Mouse (Mus musculus): ENCODE measurements around the gene Vasp.

Vasp gene

DNA sequence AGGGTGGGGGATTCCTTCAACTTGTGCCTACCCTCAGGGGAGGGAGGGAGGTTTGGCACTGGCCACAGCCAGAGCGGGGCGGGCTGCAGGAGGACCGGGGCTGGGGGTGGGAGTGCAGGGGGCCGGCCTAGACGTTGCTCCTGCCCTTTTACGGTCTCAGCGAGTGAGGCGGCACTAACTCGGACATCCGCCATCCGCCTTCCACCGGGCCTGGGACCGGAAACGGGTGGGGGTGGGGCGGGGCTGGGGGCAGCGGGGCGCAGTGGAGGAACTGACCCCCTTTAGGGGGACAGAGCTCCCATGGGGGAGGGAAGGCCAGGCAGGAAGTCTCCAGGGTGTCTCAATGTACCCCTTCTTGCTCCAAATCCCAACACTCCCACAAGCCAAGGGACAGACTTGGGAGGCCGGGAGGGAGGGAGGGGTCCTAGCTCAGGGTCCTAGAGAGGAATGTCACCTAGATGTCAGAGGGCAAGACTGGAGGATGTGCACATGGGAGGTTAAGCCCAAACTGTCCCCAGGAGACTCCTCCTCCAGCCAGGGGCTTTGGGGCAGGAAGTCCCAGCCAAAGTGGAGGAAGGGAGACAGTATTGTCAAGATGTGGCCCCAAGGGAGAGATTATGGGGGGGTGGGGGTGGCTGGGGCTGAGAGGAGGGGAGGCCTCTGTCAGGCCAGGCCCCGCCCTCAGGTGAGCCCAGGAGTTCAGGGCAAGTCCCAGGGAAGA lies 1.7 kb downstream of the Vasp start:
- DNase-seq, result peak; percentile 81

DNA sequence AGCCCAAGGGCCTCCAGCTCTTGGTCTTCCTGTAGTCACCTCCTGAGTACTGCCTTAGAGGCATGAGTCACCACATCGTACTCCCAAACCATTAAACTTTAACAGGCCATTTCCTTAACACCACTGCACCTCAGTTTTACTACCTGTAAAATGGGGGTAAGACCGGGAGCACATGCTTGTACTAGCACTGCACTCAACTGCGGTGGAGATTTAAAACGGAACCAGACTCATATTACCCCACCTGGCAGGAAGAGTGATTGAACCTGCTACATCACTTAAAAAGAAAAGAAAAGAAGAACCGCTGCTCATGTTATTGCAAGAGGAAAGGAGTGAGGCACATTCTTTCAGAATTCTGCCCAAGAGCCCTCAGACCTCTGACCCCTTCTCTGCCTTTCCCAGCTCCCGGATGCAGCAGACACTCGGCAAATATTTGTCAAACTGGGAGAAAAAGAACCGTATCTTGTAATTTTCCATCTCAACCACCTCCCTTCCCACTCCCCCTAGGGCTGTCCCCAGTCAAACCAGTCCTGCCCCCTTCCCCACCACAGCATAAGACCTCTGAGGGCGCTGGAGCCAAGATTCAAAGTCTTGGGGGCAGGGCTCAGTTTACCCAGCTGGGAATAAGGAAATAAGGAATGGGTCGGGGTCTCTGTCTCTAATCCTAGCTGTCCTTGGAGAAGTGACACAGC lies 2.5 kb downstream of the Vasp start:
- peak; percentile 31 for DNase-seq

DNA sequence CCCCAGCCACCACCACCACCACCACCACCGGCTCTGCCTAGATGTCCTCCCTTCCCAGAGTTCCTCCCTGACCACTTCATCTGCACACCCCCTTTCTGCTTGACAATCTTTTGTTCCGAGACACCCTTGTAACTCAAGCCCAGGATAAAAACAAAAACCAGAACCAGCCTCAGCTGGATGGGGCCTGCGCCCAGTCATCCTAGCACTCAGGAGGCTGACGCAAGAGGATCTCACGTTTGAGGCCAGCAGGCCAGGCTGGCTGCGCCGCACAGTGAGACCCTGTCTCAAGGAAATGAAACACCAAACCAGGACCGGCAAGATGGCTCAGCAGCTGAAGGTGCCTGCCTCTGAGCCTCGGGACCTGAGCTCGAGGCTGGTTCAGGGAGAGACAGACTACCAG lies 4.6 kb downstream of the Vasp start:
- no peak for DNase-seq

DNA sequence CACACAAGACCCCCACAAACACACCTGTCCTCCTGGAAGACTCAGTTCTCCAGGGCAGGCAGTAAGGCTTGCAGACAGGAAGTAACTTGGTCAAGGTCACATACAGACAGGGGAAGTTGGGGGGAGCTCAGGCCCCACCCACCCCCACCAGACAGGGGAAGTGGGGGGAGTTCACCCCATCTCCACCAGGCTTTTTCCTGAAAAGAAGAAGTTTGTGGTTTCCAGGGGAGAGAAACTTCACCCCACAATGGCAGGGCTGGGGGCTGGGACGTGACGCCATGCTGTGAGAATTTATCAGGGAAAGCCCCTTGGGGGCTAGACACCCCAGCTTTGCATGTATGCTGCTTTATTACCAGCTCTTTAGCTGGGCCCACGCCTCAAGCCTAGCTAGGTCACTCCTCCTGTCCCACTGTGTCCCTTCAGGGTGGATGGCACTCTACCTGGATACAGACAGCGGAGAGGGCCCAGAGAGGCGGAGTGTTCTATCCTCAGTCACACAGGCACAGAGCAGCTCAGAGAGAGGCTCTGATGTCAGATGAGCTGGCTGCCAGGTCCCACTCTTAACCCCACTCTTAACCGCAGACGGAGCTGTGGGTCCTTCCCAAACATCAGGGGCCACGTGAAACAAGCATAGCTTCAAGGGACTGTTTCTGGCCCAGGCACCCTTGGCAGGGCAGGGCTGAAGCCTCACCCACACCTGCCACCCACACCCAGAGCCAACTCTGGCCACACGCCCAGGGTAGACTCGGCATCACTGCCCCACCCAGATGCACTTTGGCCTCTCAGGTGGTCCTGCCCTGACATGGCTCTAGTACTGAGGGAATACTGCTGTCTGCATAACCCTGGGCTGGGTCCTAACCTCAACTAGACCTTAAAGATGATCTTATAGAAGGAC lies 5.4 kb downstream of the Vasp start:
- DNase-seq, result no peak

DNA sequence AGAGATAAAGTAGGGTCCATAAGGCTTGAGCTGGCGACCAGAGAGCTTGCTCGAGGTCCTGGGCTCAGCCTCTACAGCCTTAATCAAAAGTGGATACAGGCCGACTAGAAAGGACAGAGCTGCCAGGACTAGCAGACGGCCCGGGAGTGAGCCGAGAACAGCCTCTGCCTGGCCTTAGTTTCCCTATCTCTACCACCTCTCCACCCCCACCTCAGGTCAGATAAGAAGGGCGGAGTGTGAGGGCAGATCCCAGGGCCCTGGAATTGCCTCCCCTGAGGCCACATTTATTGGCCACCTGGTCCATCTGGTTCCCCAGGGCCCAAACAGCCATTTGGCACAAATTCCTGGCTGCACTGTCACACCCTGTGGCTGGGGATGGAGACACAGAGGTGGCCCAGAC lies 6.5 kb downstream of the Vasp start:
- DNase-seq, result no peak

GRCm38 (mm10) chr7:19258336-19258735 lies 13.3 kb downstream of the Vasp start:
- DNase-seq, result no peak

DNA sequence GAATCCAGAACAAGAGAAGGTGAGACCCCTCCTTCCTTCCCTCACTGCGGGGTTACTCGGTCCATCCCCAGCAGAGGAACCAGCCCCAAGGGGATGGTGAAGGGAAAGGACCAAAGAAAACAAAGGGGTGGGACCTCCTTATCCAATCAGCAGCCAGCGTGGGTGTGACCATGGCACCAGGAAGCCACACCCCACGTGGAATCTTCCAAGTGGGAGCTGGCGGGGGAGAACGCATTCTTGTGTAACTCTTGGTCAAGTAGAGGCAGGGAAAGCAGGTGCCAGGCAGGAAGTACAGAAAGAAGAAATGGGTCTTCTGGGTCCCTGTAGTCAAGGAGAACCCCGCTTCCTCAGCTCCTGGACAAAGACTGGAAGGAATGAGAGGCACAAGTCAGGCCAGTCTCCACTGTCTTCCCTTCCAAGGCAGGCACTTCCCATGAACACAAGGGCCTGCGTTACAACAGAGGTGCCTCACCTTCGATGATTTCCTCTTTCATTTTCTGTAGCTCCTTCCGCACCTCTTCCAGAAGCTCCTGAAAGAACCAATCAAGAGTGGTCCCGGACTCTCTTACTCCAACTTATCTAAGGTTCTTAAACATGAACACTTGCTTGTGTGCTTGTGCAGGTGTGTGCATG lies 14.1 kb downstream of the Vasp start:
- DNase-seq, result peak; percentile 83

DNA sequence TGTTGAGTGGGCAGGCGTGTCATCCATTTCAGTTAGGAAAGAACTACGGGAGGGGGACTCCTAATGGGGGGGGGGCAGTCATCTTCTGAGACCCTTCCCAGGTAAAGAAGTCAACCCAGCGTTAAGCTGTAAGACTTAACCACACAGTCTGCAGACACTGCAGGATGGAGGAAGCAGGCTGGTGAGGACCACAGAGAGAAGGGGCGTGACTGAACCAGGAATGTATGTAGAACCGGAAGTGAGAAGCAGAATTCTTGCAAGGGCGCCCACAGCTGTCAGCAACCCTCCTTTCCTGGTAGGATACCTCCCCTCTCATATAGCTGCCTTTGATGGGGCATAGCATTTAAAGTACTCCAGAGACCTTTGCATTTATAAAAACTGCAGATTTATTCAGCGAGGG lies 15.1 kb downstream of the Vasp start:
- DNase-seq, result no peak

- no peak for DNase-seq
These were observed 16.2 kb downstream of the Vasp start for GRCm38 (mm10) chr7:19255395-19255794.

DNA sequence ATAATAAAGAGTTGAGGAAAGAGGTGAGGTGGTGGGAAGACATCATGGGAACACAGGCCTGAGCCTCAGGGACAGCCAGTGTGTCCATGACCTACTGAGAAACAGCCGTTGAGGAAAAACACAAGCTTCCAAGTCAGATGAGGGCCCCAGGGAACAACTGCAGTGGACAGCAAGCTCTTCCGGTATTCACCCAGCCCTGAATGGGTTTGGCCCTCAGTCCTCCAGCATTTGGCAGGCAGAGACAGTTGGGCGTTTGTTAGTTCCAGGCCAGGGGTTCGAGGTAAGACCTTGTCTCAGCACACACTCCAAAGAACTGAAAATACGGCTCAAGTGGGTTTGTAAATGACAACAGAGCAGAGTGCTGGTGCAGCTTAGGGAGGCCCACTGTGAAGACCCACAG lies 18.2 kb downstream of the Vasp start:
- DNase-seq, result no peak

DNA sequence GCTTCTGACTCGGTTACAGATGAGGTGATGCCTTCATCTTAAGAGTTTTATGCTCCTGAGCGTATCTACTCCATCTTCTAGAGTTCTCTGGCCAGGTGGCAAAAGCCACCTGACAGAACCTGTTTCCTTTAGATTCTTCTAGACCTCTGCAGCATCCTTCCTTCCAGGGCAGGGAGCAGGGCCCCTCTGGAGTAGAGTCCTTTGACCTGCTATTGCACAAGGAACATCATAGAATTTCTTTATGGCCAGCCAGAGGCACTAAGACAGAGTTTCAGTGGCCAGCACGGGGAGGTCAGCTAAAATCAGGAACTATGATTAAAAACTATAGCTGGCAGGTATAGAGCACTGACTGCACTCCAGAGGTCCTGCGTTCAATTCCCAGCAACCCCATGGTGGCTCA lies 19.5 kb downstream of the Vasp start:
- DNase-seq, result no peak

- DNase-seq, result no peak
These were observed 24.1 kb downstream of the Vasp start for GRCm38 (mm10) chr7:19247511-19247910.

- DNase-seq, result no peak
These were observed 24.8 kb downstream of the Vasp start for GRCm38 (mm10) chr7:19246855-19247254.

- DNase-seq, result no peak
These were observed 26.5 kb downstream of the Vasp start for GRCm38 (mm10) chr7:19245083-19245482.

GRCm38 (mm10) chr7:19243858-19244257 lies 27.8 kb downstream of the Vasp start:
- no peak for DNase-seq

GRCm38 (mm10) chr7:19242005-19242404 lies 29.6 kb downstream of the Vasp start:
- no peak for DNase-seq

DNA sequence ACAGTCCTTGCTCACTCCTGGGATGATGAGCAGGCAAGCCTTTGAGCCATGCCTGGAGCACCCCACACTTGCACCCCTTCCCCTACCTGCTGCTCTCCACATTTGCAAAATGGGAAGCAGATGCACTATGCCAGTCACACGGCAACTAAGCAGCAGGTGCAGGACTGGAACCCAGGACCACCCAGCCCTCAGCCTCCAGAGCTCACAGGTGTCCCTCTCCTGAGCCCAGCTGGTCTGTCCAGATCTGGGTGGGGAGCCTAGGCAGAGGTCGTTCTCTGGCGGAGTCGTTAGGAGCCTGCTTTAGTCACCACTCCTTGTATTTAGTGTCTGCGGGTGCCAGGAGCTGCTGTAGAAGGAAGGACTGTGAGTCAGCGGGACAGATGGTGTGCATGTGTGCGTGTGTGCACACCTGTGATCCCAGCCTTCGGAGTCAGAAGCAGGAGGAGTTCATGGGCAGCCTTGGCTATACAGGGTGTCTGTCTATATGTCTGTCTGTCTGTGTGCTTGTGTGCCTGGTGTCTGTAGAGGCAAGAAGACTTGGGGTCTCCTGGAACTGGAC lies 30.6 kb downstream of the Vasp start:
- no peak for DNase-seq

GRCm38 (mm10) chr7:19239986-19240385 lies 31.6 kb downstream of the Vasp start:
- no peak for DNase-seq

DNA sequence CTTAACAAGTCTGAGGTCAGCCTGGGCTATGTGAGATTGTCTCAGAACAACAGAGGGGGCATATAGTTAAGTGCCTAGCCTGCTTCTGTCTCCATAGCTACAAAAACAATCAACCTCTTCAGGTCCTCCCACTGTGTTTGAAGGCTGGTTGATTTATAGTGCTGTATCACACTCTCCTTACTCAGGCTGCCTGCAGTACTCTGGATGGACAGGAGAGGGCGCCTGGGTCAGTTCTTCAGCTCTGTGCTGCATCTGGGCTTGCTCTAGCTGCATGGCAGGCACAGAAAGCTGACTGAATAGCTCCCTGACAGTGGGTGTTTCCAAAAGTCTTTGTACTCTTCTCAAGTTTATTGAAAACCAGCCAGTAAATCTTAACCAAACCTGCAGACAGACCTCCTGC lies 32.2 kb downstream of the Vasp start:
- DNase-seq, result peak; percentile 88

DNA sequence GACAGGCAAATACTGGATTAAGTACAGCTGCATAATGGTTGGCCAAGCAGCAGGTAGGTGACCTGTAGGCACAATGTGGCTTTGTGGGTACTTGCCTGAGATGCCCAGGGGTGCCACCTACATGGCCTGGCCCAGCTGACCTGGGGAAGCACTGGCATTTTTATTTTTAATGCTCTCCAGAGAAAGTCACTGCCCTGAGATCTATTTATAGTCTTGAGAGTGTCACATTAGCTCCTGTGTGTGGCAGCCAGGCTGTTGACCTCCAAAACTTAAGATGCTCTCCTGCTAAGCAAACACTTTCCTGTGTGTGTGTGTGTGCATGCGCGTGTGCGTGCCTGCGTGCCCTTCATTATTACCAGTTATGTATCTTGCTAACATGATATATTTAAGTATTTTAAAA lies 33.3 kb downstream of the Vasp start:
- no peak for DNase-seq

- DNase-seq, result no peak
These were observed 35.2 kb downstream of the Vasp start for GRCm38 (mm10) chr7:19236411-19236810.

GRCm38 (mm10) chr7:19235092-19235671 lies 36.4 kb downstream of the Vasp start:
- no peak for DNase-seq

DNA sequence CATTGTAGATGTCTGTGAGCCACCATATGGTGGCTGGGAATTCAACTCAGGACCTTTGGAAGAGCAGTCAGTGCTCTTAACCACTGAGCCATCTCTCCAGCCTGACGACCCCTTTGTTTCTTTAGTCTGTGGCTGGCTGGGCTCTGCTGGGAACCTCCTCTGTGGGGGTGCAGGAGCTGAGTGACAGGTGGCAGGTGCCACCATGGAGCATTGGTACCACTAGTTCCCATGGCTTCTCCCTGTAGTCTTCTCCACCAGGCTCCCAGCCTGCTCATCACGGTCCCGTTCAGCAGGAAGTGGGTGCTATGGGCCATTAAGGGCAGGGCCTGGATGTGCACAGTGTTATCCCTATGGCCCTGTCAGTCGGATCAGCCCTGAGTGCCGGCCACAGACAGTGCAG lies 37.0 kb downstream of the Vasp start:
- no peak for DNase-seq
